Mouse (Mus musculus): ENCODE data around the gene H2-DMa.
A peak's percentile ranks its signal among the peaks of the same experiment; 100 is the strongest.

Gene H2-DMa

DNA sequence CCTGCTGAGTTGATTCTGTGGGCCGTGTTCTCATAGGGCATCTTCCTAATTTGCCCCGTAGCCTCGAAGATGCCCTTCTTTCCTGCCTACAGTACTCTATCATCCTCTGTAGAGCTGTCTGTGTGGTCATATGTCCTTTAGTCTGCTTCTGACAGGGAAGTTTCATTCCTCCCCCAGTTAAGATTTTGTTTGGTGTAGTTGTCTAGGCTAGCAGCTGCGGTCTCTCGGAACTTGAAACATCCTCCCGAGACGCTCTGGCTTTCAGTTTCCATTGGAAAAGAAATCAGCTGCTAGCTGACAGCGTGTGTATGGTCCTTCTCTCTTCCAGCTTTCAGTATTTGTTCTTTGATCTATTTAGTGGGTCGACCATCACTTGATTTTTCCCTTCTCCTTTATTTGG, 14.5 kb upstream of the H2-DMa start:
- DNase-seq: no peak

DNA sequence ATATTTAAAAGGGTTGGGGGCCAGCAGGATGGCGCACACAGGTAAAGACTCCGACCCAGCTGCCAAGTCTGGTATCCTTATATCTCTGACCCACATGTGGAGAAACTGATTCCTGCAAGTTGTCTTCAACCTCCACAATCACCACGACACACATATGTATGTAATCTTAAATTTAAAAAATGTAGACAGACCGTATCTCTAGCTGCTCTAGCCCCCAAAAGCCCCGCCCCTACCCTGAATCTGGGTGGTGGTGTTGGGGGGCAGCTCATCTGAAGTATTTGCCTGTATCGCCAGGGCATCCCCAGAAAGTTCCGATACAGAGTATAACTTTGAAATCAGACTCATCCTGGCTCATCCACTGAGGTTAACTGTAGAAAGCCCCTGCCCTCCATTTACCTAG, 12.8 kb upstream of the H2-DMa start:
- DNase-seq: no peak

DNA sequence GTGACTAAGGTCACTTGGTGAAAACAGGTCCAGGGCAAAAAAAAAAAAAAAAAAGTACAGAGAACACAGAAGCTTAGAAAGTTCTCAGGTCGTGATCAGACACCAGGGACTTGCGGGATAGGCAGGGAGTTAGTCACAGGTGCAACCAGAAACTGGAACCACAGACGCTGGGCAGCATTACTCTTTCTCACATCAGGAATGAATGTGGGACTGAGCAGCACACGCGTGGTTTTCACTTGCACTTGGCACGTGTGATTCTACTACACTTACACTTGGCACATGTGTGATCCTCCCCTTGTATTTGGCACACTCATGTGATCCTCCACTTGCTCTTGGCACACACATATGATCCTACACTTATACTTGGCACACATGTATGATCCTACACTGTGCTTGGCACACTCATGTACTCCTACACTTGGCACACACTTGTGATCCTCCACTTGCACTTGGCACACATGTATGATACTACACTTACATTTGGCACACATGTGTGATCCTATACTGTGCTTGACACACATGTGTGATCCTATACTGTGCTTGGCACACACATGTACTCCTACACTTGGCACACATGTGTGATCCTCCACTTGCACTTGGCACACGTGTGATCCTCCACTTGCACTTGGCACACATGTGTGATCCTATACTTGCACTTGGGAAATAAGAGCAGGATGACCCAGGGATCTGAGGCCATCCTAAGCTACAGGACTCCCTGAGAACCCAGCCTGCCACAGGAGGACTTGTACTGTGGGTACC, 12.1 kb upstream of the H2-DMa start:
- no peak for DNase-seq

DNA sequence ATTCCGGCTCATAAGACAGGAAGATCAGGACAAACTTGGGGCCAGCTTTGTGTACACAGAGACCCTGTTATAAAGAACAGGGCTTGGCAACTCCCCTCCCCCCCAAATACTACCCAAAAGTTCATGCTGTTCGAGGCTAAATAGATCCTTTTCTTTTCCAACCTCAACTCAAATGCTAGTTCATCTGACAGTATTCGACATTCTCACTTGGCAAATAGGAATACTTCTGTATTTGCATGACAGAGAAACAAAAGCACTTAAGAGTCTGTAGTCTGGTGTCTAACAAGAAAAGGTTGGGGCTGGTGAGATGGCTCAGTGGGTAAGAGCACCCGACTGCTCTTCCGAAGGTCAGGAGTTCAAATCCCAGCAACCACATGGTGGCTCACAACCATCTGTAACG, 10.9 kb upstream of the H2-DMa start:
- DNase-seq: no peak

DNA sequence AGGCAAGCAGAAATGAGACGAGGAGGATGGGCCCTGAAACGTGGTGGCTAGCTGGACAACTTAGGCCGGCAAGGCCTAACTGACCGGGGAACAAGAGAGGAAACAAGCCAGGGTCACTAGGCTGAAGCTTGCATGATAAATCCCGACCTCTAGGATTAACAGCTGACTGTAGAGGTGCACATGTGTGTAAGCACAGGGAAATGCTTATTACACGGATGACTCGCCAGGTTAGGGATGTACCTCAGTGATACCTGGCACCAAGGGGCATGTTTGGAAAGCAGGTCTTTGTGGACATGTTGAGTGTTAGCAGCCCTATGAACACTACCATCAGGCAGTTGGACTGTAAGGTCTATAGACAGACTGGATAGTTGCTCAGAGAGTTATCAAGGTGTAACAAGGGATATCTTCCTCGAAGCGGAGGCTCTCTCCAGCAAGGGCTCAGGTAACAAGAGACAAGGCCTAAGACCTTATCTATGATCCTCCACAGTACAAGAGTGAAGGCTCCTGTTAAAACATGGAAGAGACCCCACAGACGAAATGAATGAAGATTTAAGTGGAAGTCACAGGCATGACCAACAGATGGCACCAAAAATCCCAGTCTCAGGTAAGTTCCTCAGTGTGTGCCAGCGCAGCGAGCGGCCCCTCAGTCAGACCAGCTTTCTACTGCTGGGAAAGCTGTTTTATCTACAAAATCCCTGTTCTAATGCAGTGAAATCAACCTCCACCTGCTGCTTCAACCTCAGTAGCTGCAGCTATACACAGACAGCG, 10.1 kb upstream of the H2-DMa start:
- DNase-seq: no peak

DNA sequence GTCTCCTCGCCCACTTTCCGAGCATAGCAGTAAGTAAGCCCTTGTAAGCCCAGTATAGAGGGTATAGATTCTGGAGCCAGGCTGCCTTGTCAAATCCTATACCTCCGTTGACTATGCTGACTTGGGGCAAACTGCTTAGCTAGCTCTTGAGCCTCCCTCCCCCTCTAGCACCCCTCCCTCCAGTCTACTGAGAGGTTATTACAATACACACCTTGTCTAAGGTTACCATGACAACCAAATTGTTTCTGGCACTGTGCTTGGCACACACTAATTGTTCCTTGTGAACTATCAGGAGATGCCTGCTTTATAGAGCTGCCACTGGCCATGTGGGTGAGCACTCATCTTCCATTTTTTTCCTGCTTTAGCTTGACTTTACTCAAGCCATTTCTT, 9.5 kb upstream of the H2-DMa start:
- no peak for DNase-seq

DNA sequence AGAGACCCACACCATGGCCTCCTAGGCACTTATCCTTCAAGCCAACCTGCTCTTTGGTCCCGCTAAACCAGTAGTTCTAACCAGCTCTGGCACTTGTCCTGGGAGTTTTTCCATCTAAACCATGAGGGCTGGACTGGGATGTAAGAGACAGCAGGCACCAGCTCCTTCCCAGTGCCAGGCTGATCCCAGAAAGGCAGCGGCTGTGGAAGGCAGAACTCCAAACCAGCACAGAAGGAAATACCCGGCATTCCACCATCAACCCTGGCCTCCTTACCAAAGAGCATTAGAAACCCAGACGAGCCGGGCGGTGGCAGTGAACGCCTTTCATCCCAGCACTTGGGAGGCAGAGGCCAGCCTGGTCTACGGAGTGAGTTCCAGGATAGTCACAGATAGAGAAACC, 9.0 kb upstream of the H2-DMa start:
- DNase-seq: no peak

DNA sequence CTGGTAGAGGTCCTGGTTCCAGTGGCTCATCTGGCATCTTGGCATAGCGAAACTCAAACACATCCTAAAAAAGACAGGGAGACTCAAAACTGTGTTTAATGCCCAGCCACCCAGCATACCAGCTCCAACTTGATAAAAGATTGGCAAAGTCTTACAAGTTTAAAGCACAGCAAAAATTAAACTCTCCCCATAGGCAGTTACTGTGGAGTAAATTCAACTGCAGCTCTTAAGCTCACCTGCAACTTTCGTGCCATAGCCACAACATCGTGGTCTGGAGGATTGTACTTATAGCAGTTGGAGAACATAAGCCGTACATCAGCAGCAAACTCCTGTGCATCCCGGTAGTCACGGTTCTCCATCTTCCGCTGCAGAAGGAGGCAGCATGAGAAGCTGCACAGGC, 5.2 kb upstream of the H2-DMa start:
- DNase-seq: no peak

DNA sequence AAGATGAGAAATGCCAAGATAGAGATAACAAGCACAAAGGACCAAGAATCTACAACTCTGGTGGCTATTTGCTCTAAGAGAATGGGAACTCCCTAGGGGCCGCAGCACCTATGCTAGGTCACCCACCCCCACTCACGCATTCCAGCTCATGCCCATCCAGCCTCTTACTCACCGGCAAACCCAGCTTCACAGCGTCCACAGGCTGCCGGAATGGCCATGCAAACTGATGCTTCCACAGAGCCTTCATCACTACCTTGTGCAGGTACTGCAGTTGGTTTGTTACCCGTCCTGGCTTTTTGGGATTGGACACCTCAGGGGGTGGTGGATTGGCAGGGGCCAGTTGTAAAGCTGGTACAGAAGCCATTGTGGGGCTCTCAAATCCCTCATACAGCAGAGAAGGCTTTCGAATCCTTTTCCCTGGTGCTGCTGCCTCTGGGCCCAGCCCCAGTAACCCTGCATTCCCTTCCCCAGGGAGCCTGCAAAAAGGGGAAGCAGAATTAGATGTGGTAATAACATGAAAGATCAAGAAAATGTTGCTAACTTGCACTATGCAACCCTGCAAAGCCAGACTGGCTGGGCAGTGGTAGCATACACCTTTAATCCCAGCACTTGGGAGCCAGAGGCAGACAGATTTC, 2.5 kb upstream of the H2-DMa start:
- DNase-seq: no peak

DNA sequence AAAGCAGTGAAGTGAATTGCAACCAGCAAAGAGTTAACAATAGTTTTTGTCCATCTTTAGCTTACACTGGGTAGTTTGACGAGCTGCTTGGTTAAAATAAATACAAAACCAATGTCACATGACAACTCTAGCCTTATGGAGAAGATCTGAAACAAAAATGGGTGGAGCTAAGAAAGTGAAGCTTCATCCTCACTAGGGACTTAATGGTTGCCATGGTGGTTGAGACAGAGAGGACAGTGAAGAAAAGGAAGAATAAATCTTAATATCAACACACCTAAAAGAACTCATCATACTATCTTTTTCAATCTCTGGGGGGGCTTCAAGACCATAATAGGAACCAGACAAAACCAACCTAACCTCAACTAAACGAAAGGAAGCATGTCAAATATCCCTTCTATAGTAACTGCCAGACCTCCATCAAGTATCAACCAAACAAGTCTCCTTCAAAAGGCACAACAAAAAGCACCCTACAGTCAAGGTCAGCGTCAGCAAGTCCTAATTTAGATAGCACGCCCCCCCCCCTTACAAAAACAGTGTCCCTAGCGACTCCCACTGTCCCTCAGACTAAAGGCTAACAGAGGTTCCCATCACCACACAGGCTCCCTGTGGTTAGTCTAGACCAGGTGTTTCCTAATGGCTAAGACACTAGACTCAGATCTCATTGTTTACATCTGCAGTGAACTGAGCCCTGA, 1.8 kb upstream of the H2-DMa start:
- peak; percentile 46 for DNase-seq

DNA sequence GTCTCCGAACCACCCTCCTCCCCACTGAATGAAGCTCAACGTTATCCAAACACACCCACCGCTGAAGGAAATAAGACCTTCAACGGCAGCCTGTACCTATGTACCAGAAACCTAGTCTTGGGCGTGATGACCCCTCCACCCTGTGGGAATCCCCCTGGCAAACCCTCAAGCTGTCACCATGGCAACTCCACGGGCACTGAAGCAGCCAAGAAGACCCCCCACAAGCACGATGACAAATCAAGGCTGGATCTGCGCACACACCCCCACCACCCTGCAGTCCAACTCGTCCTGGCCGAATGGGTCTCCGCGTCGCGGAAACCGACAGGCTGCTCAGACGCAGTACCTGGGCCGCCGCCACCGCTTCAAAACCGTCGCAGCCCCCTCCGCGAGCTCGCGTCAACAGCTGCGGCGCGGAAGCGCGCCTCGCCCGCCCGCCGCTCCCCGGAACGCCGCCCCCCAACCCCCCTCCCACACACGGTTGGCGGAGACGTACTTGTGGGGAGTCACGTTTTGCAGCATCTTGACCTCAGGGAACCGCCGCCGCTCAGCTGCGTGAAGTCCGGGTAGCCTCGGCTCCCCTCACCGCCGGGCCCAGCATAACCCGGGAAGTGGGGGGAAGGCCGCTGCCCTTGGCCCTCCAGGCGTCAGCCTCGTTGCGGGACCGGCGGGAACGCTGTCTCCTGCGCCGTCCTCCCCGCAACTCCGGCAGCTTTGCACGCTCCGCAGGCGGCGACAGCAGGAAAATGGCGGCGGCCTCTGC, 1.0 kb upstream of the H2-DMa start:
- DNase-seq: peak; percentile 52

DNA sequence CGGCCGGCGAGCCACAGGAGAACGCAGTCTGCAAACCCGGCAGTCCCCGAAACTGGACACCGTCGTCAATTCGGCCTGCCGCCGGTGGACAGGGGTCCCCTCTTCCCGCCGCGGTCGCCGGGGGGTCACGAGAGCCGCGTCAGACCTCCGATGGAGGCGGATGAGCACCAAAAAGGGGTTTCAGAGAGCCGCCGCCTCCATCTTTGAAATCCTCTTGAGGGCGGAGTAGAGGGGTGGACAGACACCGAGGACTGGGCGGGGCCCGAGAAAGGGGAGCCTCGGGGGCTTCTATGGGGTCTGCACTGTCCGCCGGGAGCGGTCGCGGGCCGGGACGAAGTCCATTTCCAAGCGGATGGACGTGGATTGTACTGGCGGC, 480 bp upstream of the H2-DMa start:
- no peak for DNase-seq

DNA sequence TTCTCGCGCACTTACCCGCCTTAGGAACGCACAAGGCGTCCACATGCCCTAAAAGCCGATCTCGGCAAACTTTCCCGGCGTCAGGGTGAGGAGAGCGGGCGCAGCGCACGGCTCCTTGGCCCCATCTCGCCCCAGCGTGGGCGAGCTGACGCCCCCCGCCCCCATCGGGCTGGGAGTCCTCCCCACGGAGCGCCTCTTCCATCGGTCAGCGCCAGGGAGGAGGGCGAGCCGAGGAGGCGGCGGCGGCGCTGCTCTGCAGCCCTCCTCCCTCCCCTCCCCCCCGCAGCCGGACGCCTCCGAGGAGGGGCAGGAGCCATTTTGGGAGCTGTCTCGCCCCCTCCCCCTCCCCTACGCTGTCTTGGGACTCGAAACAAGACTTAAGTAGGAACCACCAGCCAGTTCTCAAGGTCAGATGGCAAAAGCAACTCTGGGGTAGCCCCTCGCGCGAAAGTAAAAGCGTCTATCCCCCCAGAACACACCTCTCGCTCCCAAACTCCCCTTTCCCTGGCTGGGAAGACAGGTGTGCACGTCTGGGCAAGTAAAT, 911 bp downstream of the H2-DMa start:
- DNase-seq: peak; percentile 89

DNA sequence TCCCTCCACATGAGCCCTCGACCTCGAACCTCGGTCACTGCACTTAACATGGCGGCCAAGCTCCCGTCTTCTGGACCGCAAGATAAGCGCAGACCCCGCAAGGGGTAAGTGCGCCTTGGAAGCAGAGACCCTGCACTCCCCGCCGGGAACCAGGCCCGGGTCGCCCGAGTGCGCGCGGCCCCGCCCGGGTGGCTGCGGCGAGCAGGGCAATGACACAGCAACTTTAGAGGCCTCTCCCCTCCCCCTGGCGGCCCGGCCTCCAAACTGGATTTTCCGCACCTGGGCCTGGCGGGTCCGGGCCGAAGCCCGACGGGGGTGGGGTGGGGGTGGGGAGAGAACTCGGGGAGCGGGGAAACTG, 1.5 kb downstream of the H2-DMa start:
- DNase-seq: peak; percentile 93

DNA sequence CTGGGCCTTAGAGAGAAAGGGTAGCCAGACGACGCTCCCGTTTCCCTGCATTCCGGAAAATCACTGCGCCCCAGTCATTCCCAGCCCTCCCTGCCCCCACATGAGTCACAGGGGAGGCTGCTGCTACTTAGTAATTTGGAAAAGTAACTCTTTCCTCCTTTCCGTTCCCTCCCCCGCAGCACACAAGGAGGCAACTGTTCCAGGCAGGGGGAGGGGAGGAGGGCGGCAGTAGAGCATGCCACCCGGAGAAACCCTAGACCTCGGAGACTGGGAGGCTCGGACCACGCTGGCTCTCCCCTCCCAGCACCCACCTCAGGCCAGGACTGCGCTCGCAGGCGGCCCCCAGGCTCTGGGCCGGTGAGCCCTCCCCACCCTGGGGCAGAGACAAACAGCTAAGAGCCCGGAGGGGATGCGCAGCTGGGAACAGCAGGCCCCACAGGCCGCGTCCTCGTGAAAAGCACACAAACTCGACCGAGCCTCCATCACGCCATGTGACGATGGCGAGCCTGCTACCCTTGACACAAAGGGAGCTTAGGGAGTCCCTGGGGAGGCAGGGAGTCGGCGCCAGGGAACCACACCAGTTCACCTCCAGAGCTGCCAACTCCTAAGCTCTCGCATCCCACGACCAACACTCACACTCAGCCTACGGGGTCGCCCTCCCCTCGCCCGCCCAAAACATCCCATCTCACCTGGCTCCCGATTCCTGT, 2.0 kb downstream of the H2-DMa start:
- DNase-seq: peak; percentile 93

DNA sequence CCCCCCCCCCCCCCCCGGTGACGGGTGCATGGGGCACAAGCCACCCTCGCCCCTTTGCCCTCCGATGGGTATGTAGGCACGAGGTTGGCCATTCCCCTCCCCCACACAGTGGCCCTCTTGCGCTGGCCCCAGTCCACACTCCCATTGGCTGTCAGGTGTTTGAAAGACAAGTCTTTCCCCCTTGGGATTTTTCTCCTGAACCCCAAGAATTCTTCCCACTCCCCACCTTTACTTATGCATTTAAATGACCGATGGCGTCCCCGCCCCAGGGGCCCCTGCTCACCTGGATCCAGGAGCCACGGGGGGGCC, 2.5 kb downstream of the H2-DMa start:
- DNase-seq: peak; percentile 88

DNA sequence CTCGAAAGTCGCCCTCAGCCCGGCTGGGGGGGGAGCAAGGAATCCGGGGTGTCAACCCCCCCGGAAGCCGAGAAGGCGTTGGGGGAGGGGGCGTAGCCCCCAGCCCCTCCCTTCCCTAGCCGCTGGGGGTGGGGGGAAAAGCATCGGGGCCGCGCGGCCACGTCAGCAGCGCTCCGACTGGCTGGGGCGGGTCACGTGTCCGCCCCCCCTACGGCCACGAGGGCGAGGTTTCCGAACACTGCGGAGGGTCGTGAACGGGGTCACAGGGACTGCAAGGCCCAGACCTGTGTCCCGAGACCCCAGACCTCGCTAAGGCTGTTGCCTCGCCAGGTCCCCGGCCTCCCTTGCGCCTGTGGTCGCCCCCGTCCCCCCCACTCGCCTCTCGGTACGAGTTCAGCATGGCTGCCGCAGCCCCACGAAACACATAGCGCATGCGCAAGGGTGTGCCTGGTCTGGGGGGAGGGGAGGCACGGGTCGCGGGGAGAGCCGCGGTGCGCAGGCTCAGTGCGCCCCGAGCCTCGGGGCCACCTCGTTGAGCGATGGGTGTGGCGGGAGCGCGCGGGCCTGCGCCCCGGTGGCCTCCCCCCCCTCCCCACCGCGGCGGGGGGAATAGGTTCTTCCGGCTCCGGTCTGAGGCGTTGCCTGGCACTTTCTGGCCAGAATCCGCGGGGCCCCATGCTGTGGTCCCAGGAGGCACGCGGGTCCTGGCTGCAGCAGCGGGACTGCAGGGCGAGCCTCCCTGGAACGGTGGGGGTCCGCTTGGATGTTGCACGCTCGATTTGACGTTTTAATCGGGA, 3.0 kb downstream of the H2-DMa start, which contains the start of gene Brd2:
TSS of gene Brd2 (minus strand) at position 447 of the 797 bp plus-strand sequence.
- peak; percentile 97 for DNase-seq

DNA sequence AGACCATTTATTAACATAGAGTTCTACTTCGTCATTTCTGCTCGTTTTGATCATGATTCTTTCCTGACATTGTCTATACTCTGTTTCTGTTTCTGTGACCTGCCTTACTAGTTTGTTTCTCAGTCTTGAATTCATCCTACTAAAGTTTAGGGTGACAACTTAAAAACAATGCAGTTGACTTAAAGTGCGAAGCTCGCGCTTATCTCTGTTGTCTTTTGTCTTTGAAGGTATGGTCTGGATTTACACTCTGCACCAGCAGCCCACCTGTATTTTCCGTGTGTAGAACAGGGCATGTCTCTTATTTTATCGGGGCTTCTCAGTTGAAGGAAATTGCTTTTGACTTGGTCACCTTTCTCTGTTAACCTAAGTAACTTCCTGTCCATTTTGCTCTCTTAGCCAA, 3.8 kb downstream of the H2-DMa start:
- DNase-seq: no peak

DNA sequence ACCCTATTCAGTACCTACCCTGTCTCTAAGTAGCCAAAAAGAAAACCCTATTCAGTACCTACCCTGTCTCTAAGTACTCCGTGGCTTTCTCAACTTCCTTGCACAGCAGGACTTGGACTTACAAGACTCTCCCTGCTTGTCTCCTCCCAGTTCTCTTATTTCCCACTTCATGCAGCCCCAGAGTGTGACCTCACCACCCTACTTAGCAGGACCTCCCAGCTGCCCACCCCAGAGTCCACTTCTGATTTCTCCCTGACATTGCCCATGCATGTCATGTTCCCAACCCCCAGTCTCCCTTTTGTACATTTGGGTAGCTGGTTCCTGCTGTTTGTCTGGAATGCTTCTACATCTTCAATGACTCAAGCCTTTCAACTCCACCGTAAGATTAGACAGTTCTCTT, 4.2 kb downstream of the H2-DMa start:
- peak; percentile 45 for DNase-seq

DNA sequence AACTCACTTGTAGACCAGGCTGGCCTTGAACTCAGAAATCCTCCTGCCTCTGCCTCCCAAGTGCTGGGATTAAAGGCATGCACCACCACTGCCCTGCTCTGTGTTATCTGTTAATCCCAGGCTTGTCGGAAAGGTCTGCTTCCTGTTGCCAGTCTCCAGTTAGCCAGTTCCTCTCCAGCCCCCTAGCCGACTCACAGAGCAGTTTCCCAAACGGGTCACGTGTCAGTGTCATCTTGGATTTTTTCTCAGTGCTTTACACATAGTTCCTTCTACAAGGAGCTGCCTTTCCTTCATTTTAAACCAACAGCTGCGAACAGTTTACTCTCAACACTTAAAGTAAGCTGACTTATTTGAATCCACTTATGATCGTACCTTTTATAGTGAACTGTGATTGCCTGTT, 5.3 kb downstream of the H2-DMa start:
- no peak for DNase-seq

DNA sequence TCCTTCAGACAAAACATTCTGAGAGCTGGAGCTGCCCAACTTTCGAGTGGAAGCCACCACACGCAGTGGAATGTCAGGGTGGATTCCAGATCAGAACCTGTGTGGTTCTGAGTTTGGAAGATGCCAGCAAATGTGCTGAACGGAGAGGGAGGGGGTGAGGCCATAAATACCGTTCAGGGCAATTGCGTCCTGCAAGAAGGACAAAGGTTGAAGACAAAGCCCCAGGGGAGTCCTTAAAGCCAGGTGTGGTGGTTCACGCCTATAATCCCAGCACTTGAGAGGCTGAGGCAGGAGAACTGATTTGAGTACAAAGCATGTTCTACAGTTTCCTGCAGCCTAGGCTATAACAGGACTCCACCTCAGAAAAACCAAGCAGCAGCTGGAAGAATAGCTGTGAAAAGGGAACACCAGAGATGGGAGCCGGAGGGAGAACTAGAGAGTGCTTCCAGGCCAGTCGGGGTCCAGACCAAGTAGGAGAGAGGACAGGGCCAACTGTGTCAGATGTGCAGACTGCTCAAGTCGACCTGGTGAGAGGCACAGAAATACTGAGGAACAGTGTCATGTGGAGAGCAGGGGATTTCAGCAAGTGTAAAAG, 7.6 kb downstream of the H2-DMa start:
- DNase-seq: peak; percentile 34
